Mouse (Mus musculus) monocyte, adult 5-6 weeks (primary cell): ENCODE measurements around the gene Chrna9. TPM values are rescaled to one million over a fixed set of nuclear protein-coding genes. Genes with fewer than 3 reads are reported as not detected.
A peak's percentile ranks its signal among the peaks of the same experiment; 100 is the strongest.

Experiments
- ATAC-seq: fragments of 153-309, 156-312 bp; replicated peaks from 2 replicates; pipeline ENCODE4 v1.8.0; 2017; ENCODE audit warnings: mild to moderate bottlenecking; ENCODE audit not compliant: low TSS enrichment, insufficient number of reproducible peaks, severe bottlenecking, poor library complexity, low FRiP score
- total RNA-seq: library from RNA; stranded (forward); fragments of 200-1000, 200-491, 200-594 nt; gene quantifications from 3 replicates; pipeline ENCODE4 v1.2.3, GENCODE M21; 2017

Chrna9 gene
- total RNA-seq, 1 experiment from 2014 or later, result not detected

- no peak for ATAC-seq
Measured at GRCm38 (mm10) chr5:66000074-66000473, 65.4 kb downstream of the Chrna9 start.

GRCm38 (mm10) chr5:66000567-66001125, 65.9 kb downstream of the Chrna9 start:
- ATAC-seq, result no peak

- no peak for ATAC-seq
Measured at GRCm38 (mm10) chr5:66001232-66001631, 66.5 kb downstream of the Chrna9 start.

- no peak for ATAC-seq
Measured at GRCm38 (mm10) chr5:66004134-66004925, 69.6 kb downstream of the Chrna9 start, which contains the start of gene 9130230L23Rik. TSS of gene 9130230L23Rik (minus strand) at chr5:66004285.

- 0 out of 2 replicates have a peak, but pooled peaks have one; percentile 24 for ATAC-seq
Measured at GRCm38 (mm10) chr5:66005041-66005678, 70.4 kb downstream of the Chrna9 start.

GRCm38 (mm10) chr5:66008245-66008967, 73.7 kb downstream of the Chrna9 start:
- ATAC-seq, result no peak

GRCm38 (mm10) chr5:66013999-66014398, 79.3 kb downstream of the Chrna9 start:
- no peak for ATAC-seq

GRCm38 (mm10) chr5:66014437-66014836, 79.7 kb downstream of the Chrna9 start:
- ATAC-seq, result no peak

GRCm38 (mm10) chr5:66015449-66015961, 80.8 kb downstream of the Chrna9 start:
- no peak for ATAC-seq

GRCm38 (mm10) chr5:66026796-66027195, 92.1 kb downstream of the Chrna9 start:
- ATAC-seq, result no peak

Other genes with a start within 250 kb of the Chrna9 start
- 172 to 257 TPM (median 179 TPM) in 3 replicates for gene Pds5a, start 236.6 kb upstream of the Chrna9 start, total RNA-seq
- 28.2 to 33.1 TPM (median 28.9 TPM) in 3 replicates for gene N4bp2, start 171.4 kb upstream of the Chrna9 start, total RNA-seq
- gene Rhoh, start 73.7 kb upstream of the Chrna9 start, total RNA-seq, result 33.3 to 42.9 TPM (median 38.6 TPM) in 3 replicates
- gene 9130230L23Rik, start 69.4 kb downstream of the Chrna9 start, total RNA-seq, result 0.11 to 0.87 TPM in 2 of 3 replicates, not detected in the other
- gene Rbm47, start 238.2 kb downstream of the Chrna9 start, total RNA-seq, result 14.4 to 23.3 TPM (median 16.8 TPM) in 3 replicates